Mouse (Mus musculus): ENCODE data around the gene Btbd35f5.
"Not testable (repeated sequence)": the region's sequence is repeated elsewhere in the genome, so short reads cannot be mapped to it uniquely, and the experiment has no call there.

Btbd35f5 gene

DNA sequence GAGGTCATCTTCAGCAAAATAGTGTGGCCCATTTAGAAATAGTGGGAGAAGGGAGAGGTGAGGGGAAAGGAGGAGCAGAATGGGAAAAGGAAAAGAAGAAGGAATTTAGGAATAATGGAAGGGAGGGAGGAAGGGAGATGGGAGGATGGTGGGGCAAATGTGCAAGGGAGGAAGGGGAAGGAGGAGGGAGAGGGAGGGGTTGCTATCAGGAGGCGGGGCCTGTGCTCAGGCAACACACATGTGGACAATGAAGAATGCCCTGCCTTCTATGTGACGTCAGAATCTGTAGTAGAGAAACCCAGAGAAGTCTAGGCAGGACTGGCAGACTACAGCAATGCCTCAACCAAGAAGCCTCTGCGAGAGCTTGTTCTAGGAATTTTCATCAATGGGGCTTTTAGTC, at the start of gene Btbd35f5:
Gene Btbd35f5, plus strand, starts transcription at position 301 of the 400 bp plus-strand sequence.
- DNase-seq = not testable (repeated sequence)

- not testable (repeated sequence) for DNase-seq
Measured at GRCm38 (mm10) chrX:32941468-32941867, 32.2 kb upstream of the Btbd35f5 start, which contains the start of gene Gm21789. Gene Gm21789, plus strand, starts transcription at chrX:32941768.

Data from embryo, embryonic 11 days (tissue).